In the genomic region with DNA sequence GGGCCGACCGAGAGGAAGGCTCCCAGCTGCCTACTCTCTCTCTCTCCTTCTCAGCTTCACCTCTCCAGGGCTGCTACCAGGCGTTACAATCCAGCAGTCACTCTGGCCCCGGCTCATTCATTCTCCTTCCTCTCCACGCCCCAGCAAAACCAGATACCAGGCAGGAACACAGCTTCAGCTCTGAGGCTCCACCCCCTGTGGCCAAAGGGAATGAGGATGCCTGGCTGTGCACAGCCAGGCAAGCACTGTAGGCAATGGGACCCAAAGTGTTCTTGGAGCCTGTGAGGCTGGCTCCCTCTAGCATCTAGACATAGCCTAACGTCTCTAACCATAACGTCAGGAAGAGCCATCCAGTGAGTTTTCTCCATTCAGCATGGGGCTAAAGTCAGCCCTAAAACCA, we compare ENCODE assay signal across 10 mouse cellular contexts.
DNase-seq lines count a peak whose midpoint lies in the region; ATAC-seq and TF ChIP-seq lines count a peak whose summit lies in the region.
"Had no signal": no experiment of that assay in that cellular context is flagged by ENCODE, and none has a peak within 500 bp of the region (broad histone marks: within the 10 kb centered on the region; RNA-seq: fewer than 3 reads in every experiment).

No protein-coding gene starts in this region.

- H3K9me3 ChIP-seq in heart, embryonic 13.5 days: no peaks in the 10 kb centered on the region
- no peaks in the 10 kb centered on the region for H3K9me3 ChIP-seq in limb, embryonic 15.5 days

- peak; percentile 30; the same call in 1 of the 2 replicates for ATAC-seq in heart, embryonic 13.5 days (ENCODE audit: extremely low read depth, insufficient number of reproducible peaks, low FRiP score, low TSS enrichment)
- peak; percentile 73; the same call in 1 of the 2 replicates for ATAC-seq in limb, embryonic 15.5 days (ENCODE audit: insufficient number of reproducible peaks, low FRiP score, low TSS enrichment, low read depth)

- TF ChIP-seq CTCF in cerebellum, adult 2 months (IDR thresholded peaks at IDR 0.05; ENCODE audit: borderline replicate concordance, insufficient read depth, low read depth, low read length): no peak

- DNase-seq in embryo, embryonic 10 days (ENCODE audit: low spot score): peak; percentile 54
- no peak for DNase-seq in embryo, embryonic 9.5 days (ENCODE audit: extremely low spot score)
- DNase-seq in ES-CJ7 (ENCODE audit: low read depth, low spot score): peak; percentile 39
- no peak for DNase-seq in cerebellum, adult 2 months
- no peak for DNase-seq in right cerebral cortex, postnatal 25 days
- DNase-seq in gastrocnemius, postnatal 4 days (ENCODE audit: low spot score in 2 of 2): no peak
- DNase-seq: cerebellum, adult 18-20 months; right cerebral cortex, postnatal 4 days had no signal

- under 1% methylated on average over 7 of the region's 7 CpGs for whole genome bisulfite sequencing in heart, embryonic 13.5 days
- whole genome bisulfite sequencing in limb, embryonic 15.5 days: 10% methylated on average over 7 of the region's 7 CpGs
- 46% methylated on average over 7 of the region's 7 CpGs for WGBS in cerebellum, adult 2 months

- H3K27ac ChIP-seq in heart, embryonic 13.5 days (replicated peaks): peak overlapping the region; percentile 91
- H3K27ac ChIP-seq in limb, embryonic 15.5 days: peak overlapping the region; percentile 51; the same call in 1 of the 2 replicates
- H3K27ac ChIP-seq in cerebellum, adult 2 months (ENCODE audit: insufficient read depth, low read length): no peak overlapping the region

- H3K4me1 ChIP-seq in heart, embryonic 13.5 days: peaks cover 97% of the 10 kb centered on the region
- peaks cover 23% of the 10 kb centered on the region for H3K4me1 ChIP-seq in limb, embryonic 15.5 days
- H3K4me1 ChIP-seq in cerebellum, adult 2 months (ENCODE audit: control insufficient read depth, insufficient read depth, low read length): no peaks in the 10 kb centered on the region

- no peak for TF ChIP-seq POLR2A in cerebellum, adult 2 months (IDR thresholded peaks at IDR 0.05; ENCODE audit: borderline replicate concordance, insufficient read depth, low read length)

- no peaks in the 10 kb centered on the region for H3K27me3 ChIP-seq in heart, embryonic 13.5 days (replicated peaks)
- no peaks in the 10 kb centered on the region for H3K27me3 ChIP-seq in limb, embryonic 15.5 days
- no peaks in the 10 kb centered on the region for H3K27me3 ChIP-seq in cerebellum, adult 2 months (ENCODE audit: control insufficient read depth, insufficient read depth, low read length)

- peak overlapping the region; percentile 42 for H3K4me3 ChIP-seq in heart, embryonic 13.5 days
- peak overlapping the region; percentile 25 for H3K4me3 ChIP-seq in limb, embryonic 15.5 days
- no peak overlapping the region for H3K4me3 ChIP-seq in cerebellum, adult 2 months (replicated peaks; ENCODE audit: insufficient read depth, low read depth, low read length)

- H3K9ac ChIP-seq in heart, embryonic 13.5 days: peak overlapping the region; percentile 77
- no peak overlapping the region for H3K9ac ChIP-seq in limb, embryonic 15.5 days

- H3K4me2 ChIP-seq in heart, embryonic 13.5 days: peak overlapping the region; percentile 67
- peak overlapping the region; percentile 17 for H3K4me2 ChIP-seq in limb, embryonic 15.5 days

- H3K36me3 ChIP-seq in heart, embryonic 13.5 days: no peaks in the 10 kb centered on the region
- H3K36me3 ChIP-seq in limb, embryonic 15.5 days: no peaks in the 10 kb centered on the region

Comparison
In these comparisons a context has a peak if more than half of its experiments do, and no peak if none do; other contexts are left out.
1. DNase-seq: peak in embryo, embryonic 10 days (single experiment) and ES-CJ7 (single experiment); none in embryo, embryonic 9.5 days (single experiment), cerebellum, adult 2 months (0 of 2), right cerebral cortex, postnatal 25 days (single experiment) and gastrocnemius, postnatal 4 days (0 of 2).